Mouse (Mus musculus): ENCODE results near the gene Atp6v0b. TPM values are rescaled to one million over a fixed set of nuclear protein-coding genes. Genes with fewer than 3 reads are reported as not detected.
A peak's percentile ranks its signal among the peaks of the same experiment; 100 is the strongest.

The Atp6v0b gene
- polyA plus RNA-seq, 1 experiment from 2014 or later, result 308 TPM

DNA sequence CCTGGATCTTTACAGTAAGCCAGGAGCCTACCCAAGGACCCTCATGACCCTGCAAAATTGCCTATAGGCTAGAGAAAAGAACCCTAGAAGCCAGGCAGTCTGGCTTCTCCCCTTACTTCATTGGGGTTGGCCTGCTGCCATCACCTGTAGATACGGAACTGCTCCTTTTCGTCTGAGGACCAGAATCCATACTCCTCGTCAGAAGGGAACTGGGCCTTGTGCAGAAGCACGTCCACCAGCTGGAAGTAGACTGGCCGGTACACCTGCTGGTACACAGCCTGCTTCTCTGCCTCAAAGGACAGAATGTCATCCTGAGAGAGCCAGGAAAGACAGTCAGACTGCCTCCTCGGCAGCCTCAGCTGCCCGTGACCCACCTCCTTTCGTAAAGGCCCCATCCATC, 17.6 kb upstream of the Atp6v0b start:
- Histone ChIP-seq H3K9ac (no peak overlapping the region), H3K9me3 (no peaks in the 10 kb centered on the region), H3K36me3 (peaks cover 70% of the 10 kb centered on the region), H3K4me3 (no peak overlapping the region), H3K27me3 (replicated peaks) (no peaks in the 10 kb centered on the region), H3K4me1 (peaks cover 18% of the 10 kb centered on the region), H3K4me2 (replicated peaks) (no peak overlapping the region), H3K27ac (no peak overlapping the region)
- no peak for ATAC-seq (ENCODE audit: low FRiP score, low read depth)
- 95% methylated on average over 8 of the region's 8 CpGs for WGBS

- Histone ChIP-seq H3K9me3 (no peaks in the 10 kb centered on the region), H3K4me3 (no peak overlapping the region), H3K27me3 (replicated peaks) (no peaks in the 10 kb centered on the region), H3K4me1 (peaks cover 12% of the 10 kb centered on the region), H3K4me2 (replicated peaks) (no peak overlapping the region), H3K9ac (no peak overlapping the region), H3K27ac (no peak overlapping the region), H3K36me3 (peaks cover 77% of the 10 kb centered on the region)
- WGBS, result 92% methylated on average over 10 of the region's 10 CpGs
- no peak for ATAC-seq (ENCODE audit: low FRiP score, low read depth)
Measured at GRCm38 (mm10) chr4:117904094-117904493, 17.0 kb upstream of the Atp6v0b start.

- ATAC-seq (ENCODE audit: low FRiP score, low read depth), result no peak
- H3K36me3 ChIP-seq, result peaks cover 90% of the 10 kb centered on the region
- H3K27me3 ChIP-seq (replicated peaks), result no peaks in the 10 kb centered on the region
- H3K4me3 ChIP-seq, result no peak overlapping the region
- H3K27ac ChIP-seq, result no peak overlapping the region
- WGBS, result 90% methylated on average over 3 of the region's 3 CpGs
- no peak overlapping the region for H3K4me2 ChIP-seq (replicated peaks)
- no peak overlapping the region for H3K9ac ChIP-seq
- no peaks in the 10 kb centered on the region for H3K9me3 ChIP-seq
- H3K4me1 ChIP-seq, result no peaks in the 10 kb centered on the region
Measured at GRCm38 (mm10) chr4:117898111-117898510, 11.0 kb upstream of the Atp6v0b start.

DNA sequence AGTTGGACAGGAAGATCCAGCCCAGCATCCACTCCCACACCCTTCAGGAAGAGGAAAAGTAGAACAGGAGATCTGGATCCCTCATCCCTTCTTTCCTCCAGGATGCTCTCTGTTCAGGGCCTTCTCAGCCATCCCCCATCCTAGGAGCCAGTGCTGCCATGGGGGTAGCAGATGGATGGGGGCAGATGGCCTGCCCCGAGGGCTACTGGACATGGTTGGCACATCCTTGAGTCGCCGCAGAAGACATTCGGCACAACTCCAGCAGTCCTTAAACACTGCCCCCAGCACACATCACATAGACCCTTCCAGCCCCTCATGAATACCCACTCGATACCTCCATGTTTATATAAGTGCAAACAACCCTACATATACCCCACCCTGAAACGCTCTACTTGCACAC, 8.9 kb upstream of the Atp6v0b start:
- Histone ChIP-seq H3K9ac (no peak overlapping the region), H3K9me3 (no peaks in the 10 kb centered on the region), H3K27ac (no peak overlapping the region), H3K27me3 (replicated peaks) (no peaks in the 10 kb centered on the region), H3K36me3 (peaks cover 69% of the 10 kb centered on the region), H3K4me2 (replicated peaks) (no peak overlapping the region), H3K4me3 (no peak overlapping the region), H3K4me1 (peaks cover 6% of the 10 kb centered on the region)
- WGBS, result 94% methylated on average over 6 of the region's 6 CpGs
- no peak for ATAC-seq (ENCODE audit: low FRiP score, low read depth)

GRCm38 (mm10) chr4:117895339-117895738, 8.2 kb upstream of the Atp6v0b start:
- Histone ChIP-seq H3K4me1 (peaks cover 9% of the 10 kb centered on the region), H3K27me3 (replicated peaks) (no peaks in the 10 kb centered on the region), H3K27ac (no peak overlapping the region), H3K9me3 (no peaks in the 10 kb centered on the region), H3K9ac (no peak overlapping the region), H3K4me3 (no peak overlapping the region), H3K4me2 (replicated peaks) (no peak overlapping the region), H3K36me3 (peaks cover 63% of the 10 kb centered on the region)
- ATAC-seq (ENCODE audit: low FRiP score, low read depth), result no peak
- 84% methylated on average over 7 of the region's 7 CpGs for WGBS

- ATAC-seq (ENCODE audit: low FRiP score, low read depth), result no peak
- no peaks in the 10 kb centered on the region for H3K27me3 ChIP-seq (replicated peaks)
- no peak overlapping the region for H3K4me2 ChIP-seq (replicated peaks)
- peaks cover 9% of the 10 kb centered on the region for H3K4me1 ChIP-seq
- no peak overlapping the region for H3K27ac ChIP-seq
- H3K4me3 ChIP-seq, result no peak overlapping the region
- H3K9ac ChIP-seq, result no peak overlapping the region
- no peaks in the 10 kb centered on the region for H3K9me3 ChIP-seq
- 93% methylated on average over 8 of the region's 8 CpGs for WGBS
- peaks cover 62% of the 10 kb centered on the region for H3K36me3 ChIP-seq
Measured at GRCm38 (mm10) chr4:117894601-117895000, 7.5 kb upstream of the Atp6v0b start.

GRCm38 (mm10) chr4:117893376-117893775, 6.2 kb upstream of the Atp6v0b start:
- Histone ChIP-seq H3K36me3 (peaks cover 55% of the 10 kb centered on the region), H3K4me1 (peaks cover 9% of the 10 kb centered on the region), H3K4me2 (replicated peaks) (no peak overlapping the region), H3K4me3 (no peak overlapping the region), H3K27ac (no peak overlapping the region), H3K9ac (no peak overlapping the region), H3K27me3 (replicated peaks) (no peaks in the 10 kb centered on the region), H3K9me3 (no peaks in the 10 kb centered on the region)
- WGBS, result 27% methylated on average over 9 of the region's 9 CpGs
- no peak for ATAC-seq (ENCODE audit: low FRiP score, low read depth)

GRCm38 (mm10) chr4:117891738-117892161, 4.6 kb upstream of the Atp6v0b start, which contains the start of gene Dph2:
Gene Dph2 (minus strand): TSS chr4:117892032.
- Histone ChIP-seq H3K27me3 (replicated peaks) (no peaks in the 10 kb centered on the region), H3K36me3 (peaks cover 41% of the 10 kb centered on the region), H3K4me3 (peak within 1 kb of the TSS; percentile 67), H3K9me3 (no peaks in the 10 kb centered on the region), H3K9ac (peak within 1 kb of the TSS; percentile 54), H3K4me1 (peaks cover 14% of the 10 kb centered on the region), H3K4me2 (replicated peaks) (peak within 1 kb of the TSS; percentile 84), H3K27ac (no peak within 1 kb of the TSS)
- under 1% methylated on average over 21 of the region's 21 CpGs for WGBS
- peak; percentile 86 for ATAC-seq (ENCODE audit: low FRiP score, low read depth)

DNA sequence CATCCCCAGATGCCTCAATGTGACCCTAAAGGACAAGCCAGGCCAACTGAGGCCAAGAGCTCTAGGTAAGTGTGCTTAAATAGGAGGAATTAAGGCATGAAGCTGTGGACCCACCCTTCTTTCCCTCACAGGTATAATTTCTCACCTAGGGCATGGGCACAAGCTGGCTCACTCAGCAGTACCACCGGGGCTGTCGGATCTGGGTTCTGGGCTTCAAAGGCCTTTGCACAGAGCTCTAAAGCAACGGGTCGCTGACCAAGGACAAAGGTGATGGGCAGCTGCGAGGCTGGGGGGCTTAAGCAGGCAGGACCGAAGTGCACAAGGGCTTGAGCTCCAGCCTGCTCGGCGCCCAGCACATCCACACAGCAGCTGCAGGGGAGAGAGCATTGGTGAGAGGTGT, 3.6 kb upstream of the Atp6v0b start:
- H3K4me2 ChIP-seq (replicated peaks), result peak overlapping the region; percentile 84
- peaks cover 34% of the 10 kb centered on the region for H3K36me3 ChIP-seq
- no peak overlapping the region for H3K27ac ChIP-seq
- WGBS, result 74% methylated on average over 8 of the region's 8 CpGs
- no peak for ATAC-seq (ENCODE audit: low FRiP score, low read depth)
- no peak overlapping the region for H3K9ac ChIP-seq
- no peaks in the 10 kb centered on the region for H3K9me3 ChIP-seq
- H3K4me1 ChIP-seq, result peaks cover 22% of the 10 kb centered on the region
- H3K4me3 ChIP-seq, result 0 out of 2 replicates have a peak overlapping the region, but pooled peaks have one; percentile 67
- no peaks in the 10 kb centered on the region for H3K27me3 ChIP-seq (replicated peaks)

DNA sequence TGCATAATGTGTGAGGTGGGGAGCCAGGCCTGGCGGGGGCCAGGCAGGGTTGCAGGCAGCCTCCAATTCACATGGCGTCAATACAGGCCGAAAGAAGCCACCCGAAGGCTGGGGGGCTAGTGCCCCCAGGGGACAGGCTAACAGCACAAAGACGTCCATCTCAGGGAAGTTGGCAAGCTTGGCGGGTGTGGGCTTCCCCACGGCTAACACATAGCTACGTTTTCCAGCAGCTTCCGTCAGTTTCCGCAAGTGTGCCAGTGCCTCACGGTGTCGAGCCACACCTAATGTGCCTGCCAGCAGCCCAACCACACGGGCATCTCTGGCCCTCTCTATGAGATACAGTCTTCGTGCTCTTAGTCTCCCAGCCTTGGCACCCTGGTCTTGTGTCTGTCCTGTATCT, 2.9 kb upstream of the Atp6v0b start:
- 90% methylated on average over 14 of the region's 14 CpGs for WGBS
- H3K4me1 ChIP-seq, result peaks cover 22% of the 10 kb centered on the region
- no peaks in the 10 kb centered on the region for H3K27me3 ChIP-seq (replicated peaks)
- peaks cover 34% of the 10 kb centered on the region for H3K36me3 ChIP-seq
- no peak overlapping the region for H3K4me3 ChIP-seq
- no peaks in the 10 kb centered on the region for H3K9me3 ChIP-seq
- ATAC-seq (ENCODE audit: low FRiP score, low read depth), result no peak
- H3K9ac ChIP-seq, result no peak overlapping the region
- no peak overlapping the region for H3K27ac ChIP-seq
- no peak overlapping the region for H3K4me2 ChIP-seq (replicated peaks)

- WGBS, result 95% methylated on average over 15 of the region's 15 CpGs
- Histone ChIP-seq H3K9me3 (no peaks in the 10 kb centered on the region), H3K36me3 (peaks cover 34% of the 10 kb centered on the region), H3K4me2 (replicated peaks) (no peak overlapping the region), H3K4me1 (peaks cover 22% of the 10 kb centered on the region), H3K27ac (no peak overlapping the region), H3K4me3 (no peak overlapping the region), H3K9ac (no peak overlapping the region), H3K27me3 (replicated peaks) (no peaks in the 10 kb centered on the region)
- no peak for ATAC-seq (ENCODE audit: low FRiP score, low read depth)
Measured at GRCm38 (mm10) chr4:117889471-117889870, 2.3 kb upstream of the Atp6v0b start.

GRCm38 (mm10) chr4:117887920-117888319, 787 bp upstream of the Atp6v0b start:
- ATAC-seq (ENCODE audit: low FRiP score, low read depth), result no peak
- 73% methylated on average over 2 of the region's 2 CpGs for WGBS
- Histone ChIP-seq H3K9me3 (no peaks in the 10 kb centered on the region), H3K27ac (no peak overlapping the region), H3K27me3 (replicated peaks) (no peaks in the 10 kb centered on the region), H3K4me3 (no peak overlapping the region), H3K36me3 (peaks cover 32% of the 10 kb centered on the region), H3K4me2 (replicated peaks) (peak overlapping the region; percentile 91), H3K4me1 (peaks cover 29% of the 10 kb centered on the region), H3K9ac (no peak overlapping the region)

DNA sequence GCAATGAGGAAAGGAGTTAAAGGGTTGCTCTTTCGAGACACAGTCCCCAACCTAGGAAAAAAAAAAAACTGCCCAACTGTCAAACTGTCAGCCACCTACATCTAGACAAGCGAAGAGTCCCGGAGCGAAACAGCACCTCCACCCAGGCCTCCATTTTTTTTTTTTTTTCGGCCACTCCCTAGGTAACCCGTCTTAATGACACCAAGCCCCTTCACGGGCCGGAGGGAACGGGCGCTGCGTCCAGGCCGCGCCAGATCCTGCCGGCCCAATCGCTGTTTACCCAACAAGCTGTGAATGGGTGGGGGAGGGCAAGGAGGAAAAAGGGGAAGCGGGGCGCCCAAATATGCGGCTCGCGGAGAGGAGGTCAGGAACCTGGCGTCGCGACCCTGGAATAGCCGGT, 489 bp downstream of the Atp6v0b start:
- H3K36me3 ChIP-seq, result peaks cover 32% of the 10 kb centered on the region
- no peaks in the 10 kb centered on the region for H3K27me3 ChIP-seq (replicated peaks)
- H3K27ac ChIP-seq, result no peak overlapping the region
- H3K9ac ChIP-seq, result peak overlapping the region; percentile 87
- ATAC-seq (ENCODE audit: low FRiP score, low read depth), result no peak
- no peaks in the 10 kb centered on the region for H3K9me3 ChIP-seq
- peak overlapping the region; percentile 91 for H3K4me2 ChIP-seq (replicated peaks)
- peaks cover 40% of the 10 kb centered on the region for H3K4me1 ChIP-seq
- H3K4me3 ChIP-seq, result peak overlapping the region; percentile 94
- WGBS, result 2% methylated on average over 24 of the region's 24 CpGs
